Mouse (Mus musculus) limb, embryonic 14.5 days (tissue): Measurements from ENCODE around the gene Stard3. TPM values are rescaled to one million over a fixed set of nuclear protein-coding genes. Genes with fewer than 3 reads are reported as not detected.

Experiments
- ATAC-seq: fragments of 200-750 bp; cut with Nextera tagmentation; 2 replicates; pipeline ENCODE4 v1.8.0; 2017; ENCODE audit warnings: low read depth, moderate number of reproducible peaks, moderate TSS enrichment; ENCODE audit not compliant: low FRiP score
- DNase-seq: peaks from one replicate; pipeline ENCODE4 v3.0.0-alpha.2; 2015; ENCODE audit warnings: low spot score
- H3K27ac ChIP-seq: fragments of 300-500 bp; sonication (generic); replicated peaks from 2 replicates; pipeline ENCODE4 v1.5.1; 2014; ENCODE audit warnings: low read depth, mild to moderate bottlenecking, low read length, moderate library complexity, mixed read lengths
- H3K27me3 ChIP-seq: fragments of 300-500 bp; sonication (generic); 2 replicates; pipeline ENCODE4 v1.6.1; 2014; ENCODE audit warnings: low read length, mixed read lengths; ENCODE audit not compliant: control insufficient read depth, insufficient read depth
- H3K36me3 ChIP-seq: fragments of 300-500 bp; sonication (generic); 2 replicates; pipeline ENCODE4 v1.6.1; 2014; ENCODE audit warnings: mild to moderate bottlenecking, low read length, moderate library complexity, mixed read lengths; ENCODE audit not compliant: control insufficient read depth, insufficient read depth
- H3K4me1 ChIP-seq: fragments of 300-500 bp; sonication (generic); 2 replicates; pipeline ENCODE4 v1.6.1; 2014; ENCODE audit warnings: antibody characterized with exemption, low read length, mixed read lengths; ENCODE audit not compliant: control insufficient read depth, insufficient read depth
- H3K4me2 ChIP-seq: fragments of 300-500 bp; sonication (generic); replicated peaks from 2 replicates; pipeline ENCODE4 v1.6.1; 2014; ENCODE audit warnings: low read depth, mild to moderate bottlenecking, low read length, moderate library complexity; ENCODE audit not compliant: severe bottlenecking
- H3K4me3 ChIP-seq: fragments of 300-500 bp; sonication (generic); replicated peaks from 2 replicates; pipeline ENCODE4 v1.5.1; 2014; ENCODE audit warnings: low read length
- H3K9ac ChIP-seq: fragments of 300-500 bp; sonication (generic); 2 replicates; pipeline ENCODE4 v1.6.1; 2014; ENCODE audit warnings: mild to moderate bottlenecking, low read depth, low read length, moderate library complexity; ENCODE audit not compliant: severe bottlenecking
- H3K9me3 ChIP-seq: fragments of 300-500 bp; sonication (generic); 2 replicates; pipeline ENCODE4 v1.6.1; 2016; ENCODE audit warnings: low read length; ENCODE audit not compliant: control insufficient read depth
- POLR2A ChIP-seq: fragments of 200-500 bp; IDR thresholded peaks from 2 replicates; pipeline ENCODE4 v1.8.0; 2012; ENCODE audit warnings: inconsistent platforms, mild to moderate bottlenecking, moderate library complexity, borderline replicate concordance; ENCODE audit not compliant: insufficient read depth, insufficient read length; ENCODE audit errors: extremely low read depth
- WGBS: fragments of 180-500 bp; shearing (Covaris S2); extraction: QIAGEN DNeasy Blood & Tissue Kit; methylation state at CpG from one replicate; pipeline ENCODE4 v1.1.7; 2014; 5-methylcytosine and 5-hydroxymethylcytosine counted together
- polyA plus RNA-seq, 2 experiments: library from polyadenylated mRNA; depleted of rRNA in 1 of 2; stranded (reverse) in 1 of 2; unstranded in 1 of 2; fragments of >200 nt; fragmentation: Nextera tagmentation in 1 of 2; extraction: Ambion mirVana in 1 of 2; gene quantifications; 2 replicates each; pipeline versions ENCODE4 v1.2.1 to v1.2.3; 2012 to 2014

The Stard3 gene
- polyA plus RNA-seq, 2 experiments: 36.9 to 78.2 TPM

DNA sequence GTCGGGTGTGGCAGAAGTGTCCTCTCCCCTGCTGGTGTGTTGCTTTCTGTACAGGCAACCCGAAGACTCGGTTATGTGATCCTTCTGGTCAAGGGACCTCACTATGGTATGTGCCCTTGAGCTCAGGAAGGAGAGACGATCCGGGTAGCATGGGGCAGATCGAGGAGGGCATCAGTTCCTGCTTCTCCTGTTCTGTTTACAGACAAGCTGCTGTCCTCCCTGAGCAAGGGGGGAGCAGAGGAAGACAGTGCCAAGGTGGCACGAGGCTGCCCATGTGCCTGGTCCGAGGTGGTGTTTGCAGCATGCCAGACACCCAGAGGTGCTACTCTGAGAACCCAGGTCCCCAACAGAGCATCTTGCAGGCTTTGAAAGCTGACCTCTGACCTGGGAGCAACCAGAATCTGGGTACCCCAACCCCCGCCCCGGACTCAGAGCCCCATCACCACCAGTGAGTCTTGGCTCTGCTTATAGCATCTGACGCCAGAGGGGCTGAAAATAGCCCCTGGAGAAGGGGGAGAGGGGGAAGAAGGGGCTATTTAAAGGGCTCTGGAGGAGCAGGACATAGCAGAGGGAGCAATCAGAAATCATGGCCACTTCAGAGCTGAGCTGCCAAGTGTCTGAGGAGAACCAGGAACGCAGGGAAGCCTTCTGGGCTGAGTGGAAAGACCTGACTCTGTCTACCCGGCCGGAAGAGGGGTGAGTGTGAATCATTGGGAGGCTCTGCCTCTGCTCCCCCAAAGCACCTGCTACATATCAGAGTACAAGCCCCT lies 25.3 kb downstream of the Stard3 start, which contains the start of gene Tcap:
Gene Tcap, plus strand, starts transcription at position 551 of the 770 bp plus-strand sequence.
- peaks cover 23% of the 10 kb centered on the region for H3K36me3 ChIP-seq
- no peak within 1 kb of the TSS for H3K27ac ChIP-seq
- WGBS: 47% methylated on average over 14 of the region's 14 CpGs
- no peak within 1 kb of the TSS for H3K9ac ChIP-seq
- no peak for ATAC-seq
- H3K27me3 ChIP-seq: peaks cover 39% of the 10 kb centered on the region
- H3K4me3 ChIP-seq: no peak within 1 kb of the TSS
- DNase-seq: no peak
- no peaks in the 10 kb centered on the region for H3K9me3 ChIP-seq
- H3K4me2 ChIP-seq: no peak within 1 kb of the TSS
- TF ChIP-seq POLR2A: no peak
- no peaks in the 10 kb centered on the region; the same call in 1 of the 2 replicates for H3K4me1 ChIP-seq

DNA sequence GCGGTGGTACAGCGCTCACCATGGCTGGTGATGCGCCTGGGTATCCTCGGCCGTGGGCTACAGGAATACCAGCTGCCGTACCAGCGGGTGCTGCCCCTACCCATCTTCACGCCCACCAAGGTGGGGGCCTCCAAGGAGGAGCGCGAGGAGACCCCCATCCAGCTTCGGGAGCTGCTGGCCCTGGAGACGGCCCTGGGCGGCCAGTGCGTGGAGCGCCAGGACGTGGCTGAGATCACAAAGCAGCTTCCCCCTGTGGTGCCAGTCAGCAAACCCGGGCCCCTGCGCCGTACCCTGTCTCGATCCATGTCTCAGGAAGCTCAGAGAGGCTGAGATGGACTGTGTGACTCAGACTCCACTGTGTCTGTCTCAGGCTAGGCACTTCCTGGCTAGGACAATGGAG lies 26.0 kb downstream of the Stard3 start:
- no peak overlapping the region for H3K4me3 ChIP-seq
- ATAC-seq (no peak), DNase-seq (no peak)
- H3K9ac ChIP-seq: no peak overlapping the region
- no peaks in the 10 kb centered on the region; the same call in 1 of the 2 replicates for H3K4me1 ChIP-seq
- no peak for TF ChIP-seq POLR2A
- WGBS: 70% methylated on average over 20 of the region's 20 CpGs
- H3K9me3 ChIP-seq: no peaks in the 10 kb centered on the region
- H3K4me2 ChIP-seq: no peak overlapping the region
- H3K27me3 ChIP-seq: peaks cover 42% of the 10 kb centered on the region
- H3K27ac ChIP-seq: no peak overlapping the region
- peaks cover 15% of the 10 kb centered on the region for H3K36me3 ChIP-seq

DNA sequence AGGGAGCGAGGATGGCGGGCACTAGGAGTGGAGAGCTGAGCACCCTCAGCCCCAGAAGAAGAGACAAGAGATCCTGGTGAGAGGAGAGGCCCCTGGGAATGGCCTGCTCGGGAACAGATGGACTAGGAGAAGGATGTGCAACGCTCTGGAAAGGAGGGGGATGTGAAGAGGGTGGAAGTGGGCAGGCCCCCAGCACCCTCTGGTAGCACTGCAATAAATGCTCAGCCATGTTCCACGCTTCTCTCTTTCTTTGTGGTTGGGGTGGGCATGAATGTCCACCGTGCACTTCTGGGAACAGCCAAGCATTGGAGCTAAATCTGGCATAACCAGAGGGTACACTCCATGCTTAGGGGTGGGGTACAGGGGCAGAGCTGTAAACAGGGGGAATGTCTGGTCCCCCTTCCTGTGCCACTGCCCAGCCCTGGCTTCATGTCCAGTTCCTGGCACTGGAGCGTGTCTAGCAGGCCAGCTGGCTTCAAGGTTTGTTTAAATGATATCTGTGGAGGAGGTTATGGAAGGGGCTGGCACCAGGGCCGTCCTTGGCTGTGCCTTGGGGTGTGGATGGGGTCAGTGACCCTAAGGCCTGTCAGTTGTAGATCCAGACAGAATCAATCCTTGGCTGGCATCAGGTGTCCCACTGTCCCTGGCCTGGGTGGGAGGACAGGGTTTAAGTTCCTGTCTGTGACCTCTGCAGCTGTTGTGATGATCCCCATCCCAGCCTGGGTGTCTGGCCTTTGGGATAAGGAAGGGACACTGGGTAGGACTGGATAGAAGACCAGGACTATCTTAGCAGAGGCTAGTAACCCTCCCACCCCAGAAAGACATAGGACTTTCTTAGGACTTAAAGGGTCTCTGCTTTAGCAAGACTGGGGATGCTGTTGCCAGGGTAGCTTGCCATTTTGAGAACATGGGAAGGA lies 26.8 kb downstream of the Stard3 start:
- TF ChIP-seq POLR2A: no peak
- Histone ChIP-seq H3K4me3 (no peak overlapping the region), H3K4me1 (no peaks in the 10 kb centered on the region; the same call in 1 of the 2 replicates), H3K9me3 (no peaks in the 10 kb centered on the region), H3K27me3 (peaks cover 42% of the 10 kb centered on the region), H3K9ac (no peak overlapping the region), H3K4me2 (no peak overlapping the region), H3K27ac (no peak overlapping the region), H3K36me3 (peaks cover 8% of the 10 kb centered on the region)
- DNase-seq (no peak), ATAC-seq (no peak)
- WGBS: 60% methylated on average over 8 of the region's 8 CpGs

DNA sequence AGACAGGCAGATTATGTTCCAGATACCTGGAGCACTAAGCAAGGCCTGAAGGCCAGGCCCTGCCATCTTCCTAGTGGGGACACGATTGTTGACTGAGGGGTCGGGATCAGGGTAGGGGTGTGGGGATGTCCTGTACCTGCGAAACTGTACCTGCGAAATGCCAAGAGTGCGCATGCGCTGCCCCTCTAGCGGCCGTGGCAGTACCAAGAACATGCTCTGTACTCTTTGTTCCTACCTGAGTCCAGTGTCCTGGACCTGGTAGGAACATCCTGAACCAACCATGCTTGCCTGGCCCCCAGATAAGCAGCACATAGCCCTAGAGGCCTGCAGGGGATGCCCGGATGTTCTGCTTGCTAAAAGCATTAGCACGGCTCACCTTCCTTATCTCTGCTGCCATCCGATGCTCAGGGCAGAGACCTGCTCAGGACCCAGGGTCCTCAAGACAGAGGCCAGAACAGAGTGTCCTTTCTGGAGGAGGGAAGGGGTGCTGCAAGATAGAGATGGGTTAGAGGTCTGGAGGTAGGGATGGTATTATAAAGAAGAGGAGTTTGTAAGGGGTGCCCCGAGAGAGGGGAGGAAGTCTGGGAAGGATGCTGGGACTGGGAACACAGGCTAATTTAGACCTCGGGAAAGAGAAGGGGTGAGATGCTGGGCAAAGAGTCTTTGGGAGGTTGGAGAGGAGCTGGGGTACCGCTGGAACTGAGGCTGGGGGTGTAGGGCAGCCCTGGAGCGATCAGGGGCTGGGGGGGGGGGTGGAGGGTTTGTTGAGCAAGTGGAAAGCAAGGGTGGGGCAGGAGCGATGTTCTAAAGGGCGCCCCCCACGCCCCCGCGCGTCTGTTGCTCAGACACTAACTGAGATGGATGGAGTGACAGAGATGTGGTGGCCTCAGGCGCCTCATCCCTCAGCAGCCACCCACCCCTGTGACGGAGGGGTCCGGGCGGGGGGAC lies 27.7 kb downstream of the Stard3 start, which contains the start of gene Pnmt:
Gene Pnmt, plus strand, starts transcription at position 813 of the 948 bp plus-strand sequence.
- Histone ChIP-seq H3K9ac (no peak within 1 kb of the TSS), H3K9me3 (no peaks in the 10 kb centered on the region), H3K27ac (no peak within 1 kb of the TSS), H3K27me3 (peaks cover 42% of the 10 kb centered on the region), H3K36me3 (no peaks in the 10 kb centered on the region), H3K4me2 (no peak within 1 kb of the TSS), H3K4me3 (no peak within 1 kb of the TSS; the same call in 1 of the 2 replicates), H3K4me1 (no peaks in the 10 kb centered on the region; the same call in 1 of the 2 replicates)
- no peak for TF ChIP-seq POLR2A
- ATAC-seq: no peak
- DNase-seq: no peak
- 44% methylated on average over 24 of the region's 25 CpGs for WGBS
